Mouse (Mus musculus) embryonic fibroblast, embryonic 13.5 days (primary cell): ENCODE data around the gene Sirpa.

ENCODE experiments used
- CTCF ChIP-seq: IDR thresholded peaks from 2 replicates; pipeline ENCODE4 v1.5.1; 2011; ENCODE audit warnings: mild to moderate bottlenecking, control low read depth, low read length, moderate library complexity, borderline replicate concordance; ENCODE audit not compliant: insufficient read depth
- POLR2A ChIP-seq: IDR thresholded peaks from 2 replicates; pipeline ENCODE4 v1.6.1; 2011; ENCODE audit warnings: low read depth, mild to moderate bottlenecking, control low read depth, low read length, moderate library complexity

DNA sequence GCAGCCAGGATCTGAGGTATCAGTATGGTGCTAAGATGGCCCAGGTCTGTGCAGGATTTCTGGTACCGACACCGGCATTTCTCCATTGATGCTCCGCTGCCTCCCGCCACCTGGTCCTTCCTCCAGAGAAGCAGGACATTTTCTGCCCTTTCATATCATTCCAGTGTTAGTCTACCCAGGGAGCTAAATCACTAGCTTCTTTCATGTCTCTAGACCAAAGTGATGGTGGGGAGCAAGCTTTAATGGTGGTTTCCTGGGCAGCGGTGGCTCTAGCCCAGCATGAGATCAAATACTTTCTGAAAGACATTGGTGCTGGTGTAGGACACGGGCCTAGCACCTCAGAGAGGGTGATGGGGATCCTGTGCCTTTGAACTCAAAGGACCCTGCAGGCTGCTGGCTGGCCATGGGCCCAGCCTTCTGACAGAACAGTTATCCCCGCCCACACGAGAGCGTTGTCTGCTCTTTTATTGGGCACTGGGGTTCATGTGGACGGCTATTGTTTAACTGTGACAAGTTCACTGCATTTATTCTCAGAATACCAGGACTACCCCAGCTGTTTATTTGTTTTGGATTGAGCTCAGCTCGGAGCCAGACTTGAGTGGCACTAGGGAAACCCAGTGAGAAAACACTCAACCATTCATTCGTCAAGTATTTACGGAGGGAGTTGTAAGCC is 31.7 kb downstream of the Sirpa start:
- TF ChIP-seq CTCF (no peak), POLR2A (no peak)
